Comparison of ENCODE assay signal across 9 mouse cellular contexts in genomic region chr4:128706626-128707025, GRCm38 (mm10). TPM values are rescaled to one million over a fixed set of nuclear protein-coding genes. Genes with fewer than 3 reads are reported as not detected.
DNase-seq lines count a peak whose midpoint lies in the region; ATAC-seq and TF ChIP-seq lines count a peak whose summit lies in the region.
"Had no signal": no experiment of that assay in that cellular context is flagged by ENCODE, and none has a peak within 500 bp of the region (broad histone marks: within the 10 kb centered on the region; RNA-seq: fewer than 3 reads in every experiment).

No protein-coding gene starts in this region.

- no peak for TF ChIP-seq EP300 in heart, postnatal 0 days (IDR thresholded peaks at IDR 0.05; ENCODE audit: low read depth)

- H3K27me3 ChIP-seq in intestine, embryonic 16.5 days (replicated peaks; ENCODE audit: control insufficient read depth, insufficient read depth, low read length): no peaks in the 10 kb centered on the region
- no peaks in the 10 kb centered on the region for H3K27me3 ChIP-seq in intestine, embryonic 15.5 days (replicated peaks)
- peaks cover 38% of the 10 kb centered on the region for H3K27me3 ChIP-seq in heart, postnatal 0 days (ENCODE audit: control insufficient read depth, insufficient read depth, low read length)
- no peaks in the 10 kb centered on the region for H3K27me3 ChIP-seq in lung, embryonic 16.5 days (ENCODE audit: control insufficient read depth, insufficient read depth, low read depth, low read length)

- H3K9me3 ChIP-seq in intestine, embryonic 16.5 days (ENCODE audit: control insufficient read depth, low read length): no peaks in the 10 kb centered on the region
- H3K9me3 ChIP-seq in intestine, embryonic 15.5 days: no peaks in the 10 kb centered on the region
- H3K9me3 ChIP-seq in heart, postnatal 0 days (replicated peaks; ENCODE audit: control insufficient read depth, low read length): no peaks in the 10 kb centered on the region
- no peaks in the 10 kb centered on the region for H3K9me3 ChIP-seq in lung, embryonic 16.5 days (ENCODE audit: control insufficient read depth, low read length)
- H3K9me3 ChIP-seq: liver, embryonic 15.5 days had no signal

- no peaks in the 10 kb centered on the region for H3K36me3 ChIP-seq in intestine, embryonic 16.5 days (ENCODE audit: control insufficient read depth, insufficient read depth, low read length)
- no peaks in the 10 kb centered on the region for H3K36me3 ChIP-seq in intestine, embryonic 15.5 days
- no peaks in the 10 kb centered on the region for H3K36me3 ChIP-seq in heart, postnatal 0 days (replicated peaks; ENCODE audit: control insufficient read depth, insufficient read depth, low read length)
- H3K36me3 ChIP-seq in lung, embryonic 16.5 days (ENCODE audit: control insufficient read depth, insufficient read depth, low read length): 0 out of 2 replicates have a peak, but pooled peaks cover 2% of the 10 kb centered on the region
- H3K36me3 ChIP-seq: liver, embryonic 15.5 days had no signal

- no peak overlapping the region for H3K9ac ChIP-seq in intestine, embryonic 16.5 days (ENCODE audit: low read depth, low read length)
- no peak overlapping the region for H3K9ac ChIP-seq in intestine, embryonic 15.5 days
- no peak overlapping the region for H3K9ac ChIP-seq in heart, postnatal 0 days (replicated peaks; ENCODE audit: low read depth, low read length)
- H3K9ac ChIP-seq in lung, embryonic 16.5 days (ENCODE audit: low read length): peak overlapping the region; percentile 37
- H3K9ac ChIP-seq: liver, embryonic 15.5 days had no signal

- DNase-seq in heart, postnatal 0 days (ENCODE audit: low spot score): peak; percentile 83
- no peak for DNase-seq in adipocyte (ENCODE audit: low spot score)
- no peak for DNase-seq in ovary, postnatal 36 days (ENCODE audit: low spot score)
- DNase-seq in gastrocnemius, adult 18-20 months (ENCODE audit: low spot score): no peak

- TF ChIP-seq POLR2A in bone marrow macrophage, adult 2 months (IDR thresholded peaks at IDR 0.05; ENCODE audit: borderline replicate concordance, low read depth, low read length): no peak

- TF ChIP-seq CTCF in bone marrow macrophage, adult 2 months (IDR thresholded peaks at IDR 0.05; ENCODE audit: low read depth, low read length): peak; percentile 28; the same call in 1 of the 2 replicates
- peak; percentile 64 for TF ChIP-seq CTCF in heart, postnatal 0 days (IDR thresholded peaks at IDR 0.05; ENCODE audit: low read depth)

- H3K4me2 ChIP-seq in intestine, embryonic 16.5 days (ENCODE audit: low read depth, low read length): no peak overlapping the region
- H3K4me2 ChIP-seq in intestine, embryonic 15.5 days (replicated peaks): no peak overlapping the region
- no peak overlapping the region for H3K4me2 ChIP-seq in heart, postnatal 0 days (ENCODE audit: low read depth, low read length)
- no peak overlapping the region for H3K4me2 ChIP-seq in lung, embryonic 16.5 days (ENCODE audit: low read depth, low read length)
- H3K4me2 ChIP-seq: liver, embryonic 15.5 days had no signal

- WGBS in intestine, embryonic 16.5 days: 5% methylated on average over 9 of the region's 9 CpGs
- 8% methylated on average over 9 of the region's 9 CpGs for WGBS in intestine, embryonic 15.5 days
- WGBS in heart, postnatal 0 days: 3% methylated on average over 9 of the region's 9 CpGs
- WGBS in lung, embryonic 16.5 days: 2% methylated on average over 9 of the region's 9 CpGs

- H3K4me3 ChIP-seq in intestine, embryonic 16.5 days (ENCODE audit: low read length): no peak overlapping the region
- H3K4me3 ChIP-seq in intestine, embryonic 15.5 days (replicated peaks): no peak overlapping the region
- H3K4me3 ChIP-seq in bone marrow macrophage, adult 2 months (ENCODE audit: insufficient read depth, low read length): no peak overlapping the region
- H3K4me3 ChIP-seq in heart, postnatal 0 days (ENCODE audit: low read depth, low read length): no peak overlapping the region
- no peak overlapping the region for H3K4me3 ChIP-seq in lung, embryonic 16.5 days (ENCODE audit: low read length)
- H3K4me3 ChIP-seq: liver, embryonic 15.5 days had no signal

- peaks cover 2% of the 10 kb centered on the region for H3K4me1 ChIP-seq in intestine, embryonic 16.5 days (ENCODE audit: control insufficient read depth, insufficient read depth, low read length)
- H3K4me1 ChIP-seq in intestine, embryonic 15.5 days (replicated peaks): peaks cover 4% of the 10 kb centered on the region
- H3K4me1 ChIP-seq in bone marrow macrophage, adult 2 months (ENCODE audit: control insufficient read depth, insufficient read depth, low read length): peaks cover 18% of the 10 kb centered on the region
- no peaks in the 10 kb centered on the region for H3K4me1 ChIP-seq in heart, postnatal 0 days (ENCODE audit: control insufficient read depth, insufficient read depth)
- peaks cover 16% of the 10 kb centered on the region for H3K4me1 ChIP-seq in lung, embryonic 16.5 days (replicated peaks; ENCODE audit: control insufficient read depth, insufficient read depth, low read length)

- ATAC-seq in intestine, embryonic 16.5 days: peak; percentile 26; the same call in 1 of the 2 replicates
- ATAC-seq in intestine, embryonic 15.5 days: no peak
- ATAC-seq in heart, postnatal 0 days (ENCODE audit: insufficient read depth, low read depth): peak; percentile 73
- peak; percentile 88 for ATAC-seq in lung, embryonic 16.5 days (ENCODE audit: low read depth)

- H3K27ac ChIP-seq in intestine, embryonic 16.5 days (ENCODE audit: low read length): no peak overlapping the region
- H3K27ac ChIP-seq in intestine, embryonic 15.5 days: no peak overlapping the region
- H3K27ac ChIP-seq in bone marrow macrophage, adult 2 months (ENCODE audit: insufficient read depth, low read depth, low read length): no peak overlapping the region
- H3K27ac ChIP-seq in heart, postnatal 0 days (ENCODE audit: low read depth): no peak overlapping the region
- H3K27ac ChIP-seq in lung, embryonic 16.5 days (ENCODE audit: low read length): peak overlapping the region; percentile 53
- H3K27ac ChIP-seq: liver, embryonic 15.5 days had no signal

RNA-seq across cellular contexts. Expression of gene A3galt2, which starts 48.5 kb away (rescaled TPM):
- polyA plus RNA-seq in intestine, embryonic 16.5 days (2015; fragmentation: Nextera tagmentation; extraction: Ambion mirVana): 0.07 and 0.09 TPM in 2 replicates
- polyA plus RNA-seq in intestine, embryonic 15.5 days (2015; fragmentation: Nextera tagmentation; extraction: Ambion mirVana): 0.08 and 0.13 TPM in 2 replicates
- 0.16 TPM in 1 of 2 replicates, not detected in the other for polyA plus RNA-seq in bone marrow macrophage, adult 2 months (2012; ENCODE audit: insufficient read depth, insufficient read length, missing spikeins)
- not detected in 2 replicates for total RNA-seq in heart, postnatal 0 days (2014; rRNA removed; ENCODE audit: low replicate concordance)
- 0.03 TPM in 1 of 2 replicates, not detected in the other for polyA plus RNA-seq in heart, postnatal 0 days (2015; fragmentation: Nextera tagmentation; extraction: Ambion mirVana)
- 0.16 and 0.30 TPM in 2 replicates for polyA plus RNA-seq in lung, embryonic 16.5 days (2015; fragmentation: Nextera tagmentation; extraction: Ambion mirVana)
- total RNA-seq in gastrocnemius, adult 18-20 months (2021): not detected
- polyA plus RNA-seq: liver, embryonic 15.5 days had no signal

RNA-seq across cellular contexts. Expression of gene Phc2, which starts 52.1 kb away (rescaled TPM):
- 9.9 and 10.3 TPM in 2 replicates for polyA plus RNA-seq in intestine, embryonic 16.5 days (2015; fragmentation: Nextera tagmentation; extraction: Ambion mirVana)
- polyA plus RNA-seq in intestine, embryonic 15.5 days (2015; fragmentation: Nextera tagmentation; extraction: Ambion mirVana): 39.2 and 42.3 TPM in 2 replicates
- polyA plus RNA-seq in bone marrow macrophage, adult 2 months (2012; ENCODE audit: insufficient read depth, insufficient read length, missing spikeins): 61.4 and 62.7 TPM in 2 replicates
- 47.7 and 51.6 TPM in 2 replicates for total RNA-seq in heart, postnatal 0 days (2014; rRNA removed; ENCODE audit: low replicate concordance)
- 17.5 and 22.0 TPM in 2 replicates for polyA plus RNA-seq in heart, postnatal 0 days (2015; fragmentation: Nextera tagmentation; extraction: Ambion mirVana)
- 18.9 and 19.8 TPM in 2 replicates for polyA plus RNA-seq in lung, embryonic 16.5 days (2015; fragmentation: Nextera tagmentation; extraction: Ambion mirVana)
- 10 to 100 TPM; 17.6 to 22.9 TPM for total RNA-seq in gastrocnemius, adult 18-20 months (2021)
